ENCODE assay signal across 9 mouse cellular contexts in genomic region chr5:146771982-146772381, GRCm38 (mm10). TPM values are rescaled to one million over a fixed set of nuclear protein-coding genes. Genes with fewer than 3 reads are reported as not detected.
DNase-seq lines count a peak whose midpoint lies in the region; ATAC-seq and TF ChIP-seq lines count a peak whose summit lies in the region.
"Had no signal": no experiment of that assay in that cellular context is flagged by ENCODE, and none has a peak within 500 bp of the region (broad histone marks: within the 10 kb centered on the region; RNA-seq: fewer than 3 reads in every experiment).

No protein-coding gene starts in this region.

- no peak for TF ChIP-seq CTCF in lung, postnatal 0 days (IDR thresholded peaks at IDR 0.05)

- peak; percentile 87 for ATAC-seq in intestine, embryonic 15.5 days
- 0 out of 2 replicates have a peak, but pooled peaks have one; percentile 25 for ATAC-seq in lung, postnatal 0 days

- no peak for TF ChIP-seq EP300 in lung, postnatal 0 days (IDR thresholded peaks at IDR 0.05)

- H3K4me1 ChIP-seq in intestine, embryonic 15.5 days (replicated peaks), result peaks cover 23% of the 10 kb centered on the region
- H3K4me1 ChIP-seq in lung, postnatal 0 days (ENCODE audit: insufficient read depth, low read depth, low read length), result peaks cover 13% of the 10 kb centered on the region; the same call in 1 of the 2 replicates

- H3K36me3 ChIP-seq in intestine, embryonic 15.5 days, result no peaks in the 10 kb centered on the region
- 0 out of 2 replicates have a peak, but pooled peaks cover 5% of the 10 kb centered on the region for H3K36me3 ChIP-seq in lung, postnatal 0 days (ENCODE audit: insufficient read depth, low read length)

- no peaks in the 10 kb centered on the region for H3K9me3 ChIP-seq in intestine, embryonic 15.5 days
- no peaks in the 10 kb centered on the region for H3K9me3 ChIP-seq in lung, postnatal 0 days (ENCODE audit: low read length)
- H3K9me3 ChIP-seq: hindbrain, embryonic 15.5 days had no signal

- DNase-seq in spleen, adult 18-20 months, result peak; percentile 30
- DNase-seq in spleen, postnatal 4 days (ENCODE audit: low spot score in 2 of 2), result no peak
- DNase-seq in lung, postnatal 0 days (ENCODE audit: low spot score), result no peak
- no peak for DNase-seq in T-cell, adult 2 months (ENCODE audit: low spot score)
- DNase-seq in right cerebral cortex, postnatal 4 days, result no peak
- no peak for DNase-seq in left cerebral cortex, postnatal 25 days (ENCODE audit: low spot score in 2 of 2)
- no peak for DNase-seq in thymus, postnatal 25 days

- no peak overlapping the region for H3K27ac ChIP-seq in intestine, embryonic 15.5 days
- H3K27ac ChIP-seq in lung, postnatal 0 days (ENCODE audit: low read length), result no peak overlapping the region
- H3K27ac ChIP-seq: hindbrain, embryonic 15.5 days had no signal

- 18% methylated on average over 11 of the region's 11 CpGs for WGBS in intestine, embryonic 15.5 days
- 17% methylated on average over 11 of the region's 11 CpGs for WGBS in lung, postnatal 0 days

- no peaks in the 10 kb centered on the region for H3K27me3 ChIP-seq in intestine, embryonic 15.5 days (replicated peaks)
- H3K27me3 ChIP-seq in lung, postnatal 0 days (replicated peaks; ENCODE audit: insufficient read depth, low read length), result no peaks in the 10 kb centered on the region
- H3K27me3 ChIP-seq: hindbrain, embryonic 15.5 days had no signal

- intact Hi-C loops in left cerebral cortex, postnatal 25 days (cut with DNase I), result no loop called here

- no peak overlapping the region for H3K4me2 ChIP-seq in intestine, embryonic 15.5 days (replicated peaks)
- H3K4me2 ChIP-seq in lung, postnatal 0 days (replicated peaks; ENCODE audit: low read depth, low read length), result no peak overlapping the region
- H3K4me2 ChIP-seq: hindbrain, embryonic 15.5 days had no signal

- no peak overlapping the region for H3K9ac ChIP-seq in intestine, embryonic 15.5 days
- no peak overlapping the region for H3K9ac ChIP-seq in lung, postnatal 0 days (replicated peaks; ENCODE audit: low read depth)
- H3K9ac ChIP-seq: hindbrain, embryonic 15.5 days had no signal

- H3K4me3 ChIP-seq in intestine, embryonic 15.5 days (replicated peaks), result no peak overlapping the region
- no peak overlapping the region for H3K4me3 ChIP-seq in lung, postnatal 0 days (ENCODE audit: low read depth, low read length)
- H3K4me3 ChIP-seq: hindbrain, embryonic 15.5 days had no signal

RNA-seq across cellular contexts. Expression of gene Usp12, which starts 22.8 kb away (rescaled TPM):
- polyA plus RNA-seq in intestine, embryonic 15.5 days (2015; fragmentation: Nextera tagmentation; extraction: Ambion mirVana), result 27.9 and 28.7 TPM in 2 replicates
- polyA plus RNA-seq in lung, postnatal 0 days (2015; fragmentation: Nextera tagmentation; extraction: Ambion mirVana), result 14.5 and 15.4 TPM in 2 replicates
- 10 to 100 TPM; 53.7 to 56.7 TPM for total RNA-seq in left cerebral cortex, postnatal 25 days (2021)

Comparison
In these comparisons a context has a peak if more than half of its experiments do, and no peak if none do; other contexts are left out.
1. DNase-seq: peak in spleen, adult 18-20 months (2 of 2); none in spleen, postnatal 4 days (0 of 2), lung, postnatal 0 days (single experiment), T-cell, adult 2 months (single experiment), right cerebral cortex, postnatal 4 days (single experiment), left cerebral cortex, postnatal 25 days (0 of 2) and thymus, postnatal 25 days (single experiment).